Mouse (Mus musculus): Measurements from ENCODE around the gene March10. TPM values are rescaled to one million over a fixed set of nuclear protein-coding genes. Genes with fewer than 3 reads are reported as not detected.

The March10 gene
- polyA plus RNA-seq, 1 experiment from 2014 or later, result not detected

- WGBS, result 44% methylated on average over 5 of the region's 5 CpGs
- no peak overlapping the region for H3K4me3 ChIP-seq (replicated peaks)
Observed at GRCm38 (mm10) chr11:105443505-105443904, 13.0 kb downstream of the March10 start.

GRCm38 (mm10) chr11:105439796-105440195 lies 16.7 kb downstream of the March10 start:
- Histone ChIP-seq H3K4me3 (replicated peaks) (no peak overlapping the region), H3K36me3 (no peaks in the 10 kb centered on the region), H3K27me3 (replicated peaks) (no peaks in the 10 kb centered on the region), H3K4me1 (no peaks in the 10 kb centered on the region), H3K9ac (no peak overlapping the region), H3K4me2 (no peak overlapping the region), H3K9me3 (no peaks in the 10 kb centered on the region), H3K27ac (no peak overlapping the region)
- WGBS, result 68% methylated on average over 7 of the region's 7 CpGs
- no peak for ATAC-seq (ENCODE audit: insufficient read depth, low FRiP score, low read depth)

More at GRCm38 (mm10) chr11:105443505-105443904, 13.0 kb downstream of the March10 start:
- no peaks in the 10 kb centered on the region for H3K36me3 ChIP-seq
- H3K27ac ChIP-seq, result no peak overlapping the region
- no peak overlapping the region for H3K9ac ChIP-seq
- H3K9me3 ChIP-seq, result no peaks in the 10 kb centered on the region
- no peaks in the 10 kb centered on the region for H3K4me1 ChIP-seq
- H3K27me3 ChIP-seq (replicated peaks), result no peaks in the 10 kb centered on the region
- H3K4me2 ChIP-seq, result no peak overlapping the region
- ATAC-seq (ENCODE audit: insufficient read depth, low FRiP score, low read depth), result no peak

GRCm38 (mm10) chr11:105438907-105439306 lies 17.6 kb downstream of the March10 start:
- H3K4me2 ChIP-seq, result no peak overlapping the region

GRCm38 (mm10) chr11:105426441-105426840 lies 30.1 kb downstream of the March10 start:
- WGBS, result 29% methylated on average over 5 of the region's 5 CpGs
- no peak overlapping the region for H3K4me3 ChIP-seq (replicated peaks)
- no peaks in the 10 kb centered on the region for H3K9me3 ChIP-seq
- H3K4me1 ChIP-seq, result no peaks in the 10 kb centered on the region
- no peak overlapping the region for H3K9ac ChIP-seq
- H3K36me3 ChIP-seq, result no peaks in the 10 kb centered on the region
- no peak for ATAC-seq (ENCODE audit: insufficient read depth, low FRiP score, low read depth)
- H3K27ac ChIP-seq, result no peak overlapping the region
- H3K27me3 ChIP-seq (replicated peaks), result no peaks in the 10 kb centered on the region
- no peak overlapping the region for H3K4me2 ChIP-seq

More at GRCm38 (mm10) chr11:105438907-105439306, 17.6 kb downstream of the March10 start:
- Histone ChIP-seq H3K36me3 (no peaks in the 10 kb centered on the region), H3K27me3 (replicated peaks) (no peaks in the 10 kb centered on the region), H3K9me3 (no peaks in the 10 kb centered on the region), H3K9ac (no peak overlapping the region), H3K4me1 (no peaks in the 10 kb centered on the region), H3K4me3 (replicated peaks) (no peak overlapping the region), H3K27ac (no peak overlapping the region)
- 60% methylated on average over 7 of the region's 7 CpGs for WGBS
- no peak for ATAC-seq (ENCODE audit: insufficient read depth, low FRiP score, low read depth)

- Histone ChIP-seq H3K4me2 (no peak overlapping the region), H3K27me3 (replicated peaks) (no peaks in the 10 kb centered on the region), H3K36me3 (no peaks in the 10 kb centered on the region), H3K27ac (no peak overlapping the region), H3K4me3 (replicated peaks) (no peak overlapping the region), H3K9me3 (no peaks in the 10 kb centered on the region), H3K4me1 (no peaks in the 10 kb centered on the region), H3K9ac (no peak overlapping the region)
- peak; percentile 47; the same call in 1 of the 2 replicates for ATAC-seq (ENCODE audit: insufficient read depth, low FRiP score, low read depth)
- WGBS, result 87% methylated on average over 4 of the region's 4 CpGs
Observed at GRCm38 (mm10) chr11:105424643-105425042, 31.9 kb downstream of the March10 start.

GRCm38 (mm10) chr11:105420671-105421450 lies 35.7 kb downstream of the March10 start:
- Histone ChIP-seq H3K27me3 (replicated peaks) (no peaks in the 10 kb centered on the region), H3K9ac (no peak overlapping the region), H3K36me3 (no peaks in the 10 kb centered on the region), H3K9me3 (no peaks in the 10 kb centered on the region), H3K4me3 (replicated peaks) (no peak overlapping the region), H3K4me2 (no peak overlapping the region), H3K4me1 (no peaks in the 10 kb centered on the region), H3K27ac (no peak overlapping the region)
- WGBS, result 51% methylated on average over 7 of the region's 7 CpGs
- ATAC-seq (ENCODE audit: insufficient read depth, low FRiP score, low read depth), result no peak

- no peak overlapping the region for H3K27ac ChIP-seq
- ATAC-seq (ENCODE audit: insufficient read depth, low FRiP score, low read depth), result no peak
- 81% methylated on average over 7 of the region's 7 CpGs for WGBS
Observed at GRCm38 (mm10) chr11:105419946-105420345, 36.6 kb downstream of the March10 start.

GRCm38 (mm10) chr11:105414009-105414408 lies 42.5 kb downstream of the March10 start:
- Histone ChIP-seq H3K4me2 (no peak overlapping the region), H3K4me3 (replicated peaks) (no peak overlapping the region), H3K4me1 (no peaks in the 10 kb centered on the region), H3K9ac (no peak overlapping the region), H3K27ac (no peak overlapping the region), H3K36me3 (no peaks in the 10 kb centered on the region), H3K27me3 (replicated peaks) (no peaks in the 10 kb centered on the region), H3K9me3 (no peaks in the 10 kb centered on the region)
- 87% methylated on average over 1 of the region's 1 CpGs for WGBS
- no peak for ATAC-seq (ENCODE audit: insufficient read depth, low FRiP score, low read depth)

More at GRCm38 (mm10) chr11:105419946-105420345, 36.6 kb downstream of the March10 start:
- no peaks in the 10 kb centered on the region for H3K27me3 ChIP-seq (replicated peaks)
- H3K9ac ChIP-seq, result no peak overlapping the region
- H3K4me3 ChIP-seq (replicated peaks), result no peak overlapping the region
- H3K4me2 ChIP-seq, result no peak overlapping the region
- no peaks in the 10 kb centered on the region for H3K9me3 ChIP-seq
- no peaks in the 10 kb centered on the region for H3K36me3 ChIP-seq
- no peaks in the 10 kb centered on the region for H3K4me1 ChIP-seq

GRCm38 (mm10) chr11:105409408-105409807 lies 47.1 kb downstream of the March10 start:
- H3K4me3 ChIP-seq (replicated peaks), result no peak overlapping the region
- ATAC-seq (ENCODE audit: insufficient read depth, low FRiP score, low read depth), result no peak
- no peak overlapping the region for H3K9ac ChIP-seq
- H3K27me3 ChIP-seq (replicated peaks), result no peaks in the 10 kb centered on the region
- H3K9me3 ChIP-seq, result no peaks in the 10 kb centered on the region
- H3K4me1 ChIP-seq, result no peaks in the 10 kb centered on the region
- H3K27ac ChIP-seq, result no peak overlapping the region
- WGBS, result 80% methylated on average over 11 of the region's 11 CpGs
- no peak overlapping the region for H3K4me2 ChIP-seq
- no peaks in the 10 kb centered on the region for H3K36me3 ChIP-seq

GRCm38 (mm10) chr11:105407846-105408441 lies 48.6 kb downstream of the March10 start:
- H3K4me2 ChIP-seq, result no peak overlapping the region
- WGBS, result 63% methylated on average over 6 of the region's 6 CpGs
- H3K27ac ChIP-seq, result no peak overlapping the region
- no peaks in the 10 kb centered on the region for H3K27me3 ChIP-seq (replicated peaks)
- no peaks in the 10 kb centered on the region for H3K9me3 ChIP-seq
- H3K9ac ChIP-seq, result no peak overlapping the region
- no peaks in the 10 kb centered on the region for H3K4me1 ChIP-seq
- no peak overlapping the region for H3K4me3 ChIP-seq (replicated peaks)
- no peaks in the 10 kb centered on the region for H3K36me3 ChIP-seq
- ATAC-seq (ENCODE audit: insufficient read depth, low FRiP score, low read depth), result no peak

- 49% methylated on average over 9 of the region's 9 CpGs for WGBS
- Histone ChIP-seq H3K27ac (no peak overlapping the region), H3K4me1 (no peaks in the 10 kb centered on the region), H3K4me3 (replicated peaks) (no peak overlapping the region), H3K4me2 (no peak overlapping the region), H3K27me3 (replicated peaks) (no peaks in the 10 kb centered on the region), H3K9ac (no peak overlapping the region), H3K9me3 (no peaks in the 10 kb centered on the region), H3K36me3 (no peaks in the 10 kb centered on the region)
- no peak for ATAC-seq (ENCODE audit: insufficient read depth, low FRiP score, low read depth)
Observed at GRCm38 (mm10) chr11:105402355-105402754, 54.2 kb downstream of the March10 start.

- H3K27me3 ChIP-seq (replicated peaks), result no peaks in the 10 kb centered on the region
- H3K9ac ChIP-seq, result no peak overlapping the region
- no peak overlapping the region for H3K27ac ChIP-seq
- 89% methylated on average over 7 of the region's 7 CpGs for WGBS
- no peak for ATAC-seq (ENCODE audit: insufficient read depth, low FRiP score, low read depth)
- H3K4me3 ChIP-seq (replicated peaks), result no peak overlapping the region
- no peaks in the 10 kb centered on the region for H3K4me1 ChIP-seq
- no peaks in the 10 kb centered on the region for H3K36me3 ChIP-seq
- H3K4me2 ChIP-seq, result no peak overlapping the region
- no peaks in the 10 kb centered on the region for H3K9me3 ChIP-seq
Observed at GRCm38 (mm10) chr11:105390290-105390689, 66.2 kb downstream of the March10 start.

Measured in stomach, embryonic 15.5 days (tissue).